12 mouse cellular contexts compared by ENCODE assay signal in the genomic region with DNA sequence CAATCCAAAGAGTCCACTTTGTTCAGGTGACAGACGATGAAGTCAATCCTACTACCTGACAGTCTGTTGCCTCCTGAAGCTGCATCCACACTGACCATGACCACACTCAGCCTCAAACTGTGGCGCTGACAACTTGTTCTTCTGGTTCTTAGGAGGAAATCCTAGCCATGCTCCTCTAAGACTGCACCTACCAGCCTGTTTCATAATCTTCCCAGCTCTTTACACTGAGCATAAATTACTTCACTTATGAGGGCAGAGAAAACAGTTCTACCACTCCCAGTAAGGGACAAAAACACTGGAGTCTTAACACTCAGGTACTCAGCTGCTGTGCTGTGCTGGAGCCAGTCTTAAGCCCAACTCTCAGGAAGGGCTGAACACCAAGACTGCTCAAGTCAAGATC. TPM values are rescaled to one million over a fixed set of nuclear protein-coding genes. Genes with fewer than 3 reads are reported as not detected.
DNase-seq lines count a peak whose midpoint lies in the region; ATAC-seq lines count a peak whose summit lies in the region.
"Had no signal": no experiment of that assay in that cellular context is flagged by ENCODE, and none has a peak within 500 bp of the region (broad histone marks: within the 10 kb centered on the region; RNA-seq: fewer than 3 reads in every experiment).

No protein-coding gene starts in this region.

- H3K9ac ChIP-seq in heart, embryonic 13.5 days: peak overlapping the region; percentile 95; the same call in 1 of the 2 replicates
- 0 out of 2 replicates have a peak overlapping the region, but pooled peaks have one; percentile 14 for H3K9ac ChIP-seq in liver, embryonic 16.5 days (ENCODE audit: low read depth, low read length)
- no peak overlapping the region for H3K9ac ChIP-seq in liver, embryonic 11.5 days (ENCODE audit: low read depth, low read length)
- H3K9ac ChIP-seq in embryonic facial prominence, embryonic 13.5 days: peak overlapping the region; percentile 53; the same call in 1 of the 2 replicates
- H3K9ac ChIP-seq in intestine, embryonic 16.5 days (ENCODE audit: low read depth, low read length): 0 out of 2 replicates have a peak overlapping the region, but pooled peaks have one; percentile 23
- H3K9ac ChIP-seq: hindbrain, embryonic 14.5 days had no signal

- ATAC-seq in heart, embryonic 13.5 days (ENCODE audit: extremely low read depth, insufficient number of reproducible peaks, low FRiP score, low TSS enrichment): no peak
- ATAC-seq in liver, embryonic 16.5 days (ENCODE audit: low read depth): no peak
- no peak for ATAC-seq in liver, embryonic 11.5 days (replicated peaks; ENCODE audit: low FRiP score)
- ATAC-seq in embryonic facial prominence, embryonic 13.5 days (ENCODE audit: insufficient number of reproducible peaks, insufficient read depth, low FRiP score, low TSS enrichment, low read depth): no peak
- no peak for ATAC-seq in intestine, embryonic 16.5 days
- ATAC-seq: CD4-positive, CD25-positive, alpha-beta regulatory T cell, adult 4 months had no signal

- H3K9me3 ChIP-seq in heart, embryonic 13.5 days: no peaks in the 10 kb centered on the region
- H3K9me3 ChIP-seq in liver, embryonic 16.5 days (replicated peaks; ENCODE audit: control insufficient read depth, low read length): no peaks in the 10 kb centered on the region
- no peaks in the 10 kb centered on the region for H3K9me3 ChIP-seq in liver, embryonic 11.5 days (ENCODE audit: control insufficient read depth, low read length)
- H3K9me3 ChIP-seq in embryonic facial prominence, embryonic 13.5 days: no peaks in the 10 kb centered on the region
- no peaks in the 10 kb centered on the region for H3K9me3 ChIP-seq in intestine, embryonic 16.5 days (ENCODE audit: control insufficient read depth, low read length)

- 54% methylated on average over 2 of the region's 2 CpGs for WGBS in heart, embryonic 13.5 days
- 72% methylated on average over 2 of the region's 2 CpGs for WGBS in liver, embryonic 16.5 days (ENCODE audit: insufficient replicate concordance)
- WGBS in liver, embryonic 11.5 days: 80% methylated on average over 2 of the region's 2 CpGs
- 83% methylated on average over 2 of the region's 2 CpGs for WGBS in embryonic facial prominence, embryonic 13.5 days
- 68% methylated on average over 2 of the region's 2 CpGs for WGBS in intestine, embryonic 16.5 days

- H3K36me3 ChIP-seq in heart, embryonic 13.5 days: no peaks in the 10 kb centered on the region
- no peaks in the 10 kb centered on the region for H3K36me3 ChIP-seq in liver, embryonic 16.5 days (ENCODE audit: control insufficient read depth, insufficient read depth)
- H3K36me3 ChIP-seq in liver, embryonic 11.5 days (ENCODE audit: control insufficient read depth, insufficient read depth, low read length): 0 out of 2 replicates have a peak, but pooled peaks cover 1% of the 10 kb centered on the region
- peaks cover 2% of the 10 kb centered on the region; the same call in 1 of the 2 replicates for H3K36me3 ChIP-seq in embryonic facial prominence, embryonic 13.5 days
- H3K36me3 ChIP-seq in intestine, embryonic 16.5 days (ENCODE audit: control insufficient read depth, insufficient read depth, low read length): no peaks in the 10 kb centered on the region; the same call in 1 of the 2 replicates

- 0 out of 2 replicates have a peak overlapping the region, but pooled peaks have one; percentile 10 for H3K4me3 ChIP-seq in heart, embryonic 13.5 days
- no peak overlapping the region for H3K4me3 ChIP-seq in liver, embryonic 16.5 days (ENCODE audit: low read depth, low read length)
- H3K4me3 ChIP-seq in liver, embryonic 11.5 days (ENCODE audit: low read depth, low read length): no peak overlapping the region
- no peak overlapping the region for H3K4me3 ChIP-seq in embryonic facial prominence, embryonic 13.5 days
- H3K4me3 ChIP-seq in intestine, embryonic 16.5 days (ENCODE audit: low read length): no peak overlapping the region

- intact Hi-C loops in heart, postnatal 10 days (cut with DNase I): no loop called here

- H3K27me3 ChIP-seq in heart, embryonic 13.5 days (replicated peaks): no peaks in the 10 kb centered on the region
- no peaks in the 10 kb centered on the region for H3K27me3 ChIP-seq in liver, embryonic 16.5 days (ENCODE audit: control insufficient read depth, insufficient read depth, low read depth, low read length)
- no peaks in the 10 kb centered on the region for H3K27me3 ChIP-seq in liver, embryonic 11.5 days (replicated peaks; ENCODE audit: control insufficient read depth, insufficient read depth, low read length)
- no peaks in the 10 kb centered on the region for H3K27me3 ChIP-seq in embryonic facial prominence, embryonic 13.5 days
- H3K27me3 ChIP-seq in intestine, embryonic 16.5 days (replicated peaks; ENCODE audit: control insufficient read depth, insufficient read depth, low read length): no peaks in the 10 kb centered on the region

- H3K27ac ChIP-seq in heart, embryonic 13.5 days (replicated peaks): peak overlapping the region; percentile 36; the same call in 1 of the 2 replicates
- H3K27ac ChIP-seq in liver, embryonic 16.5 days (ENCODE audit: low read length): no peak overlapping the region
- H3K27ac ChIP-seq in liver, embryonic 11.5 days (ENCODE audit: low read depth, low read length): no peak overlapping the region
- H3K27ac ChIP-seq in embryonic facial prominence, embryonic 13.5 days: no peak overlapping the region
- H3K27ac ChIP-seq in intestine, embryonic 16.5 days (ENCODE audit: low read length): peak overlapping the region; percentile 34; the same call in 1 of the 2 replicates
- H3K27ac ChIP-seq: hindbrain, embryonic 14.5 days; macrophage had no signal

- peak overlapping the region; percentile 90 for H3K4me2 ChIP-seq in heart, embryonic 13.5 days
- no peak overlapping the region for H3K4me2 ChIP-seq in liver, embryonic 16.5 days (ENCODE audit: low read depth, low read length)
- no peak overlapping the region for H3K4me2 ChIP-seq in liver, embryonic 11.5 days
- peak overlapping the region; percentile 14; the same call in 1 of the 2 replicates for H3K4me2 ChIP-seq in embryonic facial prominence, embryonic 13.5 days
- no peak overlapping the region for H3K4me2 ChIP-seq in intestine, embryonic 16.5 days (ENCODE audit: low read depth, low read length)
- H3K4me2 ChIP-seq: hindbrain, embryonic 14.5 days had no signal

- peaks cover 70% of the 10 kb centered on the region for H3K4me1 ChIP-seq in heart, embryonic 13.5 days
- H3K4me1 ChIP-seq in liver, embryonic 16.5 days (ENCODE audit: control insufficient read depth, low read depth, low read length): peaks cover 75% of the 10 kb centered on the region
- peaks cover 41% of the 10 kb centered on the region for H3K4me1 ChIP-seq in liver, embryonic 11.5 days (replicated peaks; ENCODE audit: control insufficient read depth, insufficient read depth, low read length)
- peaks cover 41% of the 10 kb centered on the region for H3K4me1 ChIP-seq in embryonic facial prominence, embryonic 13.5 days
- H3K4me1 ChIP-seq in intestine, embryonic 16.5 days (ENCODE audit: control insufficient read depth, insufficient read depth, low read length): peaks cover 40% of the 10 kb centered on the region

- DNase-seq in heart, postnatal 10 days: no peak
- no peak for DNase-seq in liver, embryonic 11.5 days (ENCODE audit: low spot score)
- DNase-seq in thymus, postnatal 10 days (ENCODE audit: low spot score in 2 of 2): no peak
- DNase-seq in cerebellum, postnatal 4 days (ENCODE audit: low spot score in 2 of 2): no peak
- DNase-seq: cerebellum, adult 9-10 months had no signal

RNA-seq across cellular contexts. Expression of a gene that starts 25.3 kb away (rescaled TPM):
- 27.3 and 29.9 TPM in 2 replicates for polyA plus RNA-seq in heart, embryonic 13.5 days (2015; fragmentation: Nextera tagmentation; extraction: Ambion mirVana)
- 10 to 100 TPM; 62.1 to 63.1 TPM for total RNA-seq in heart, postnatal 10 days (2021)
- 17.2 and 18.9 TPM in 2 replicates for polyA plus RNA-seq in liver, embryonic 16.5 days (2015; fragmentation: Nextera tagmentation; extraction: Ambion mirVana)
- 72.6 and 75.3 TPM in 2 replicates for polyA plus RNA-seq in liver, embryonic 11.5 days (2014; fragmentation: Nextera tagmentation; extraction: Ambion mirVana)
- polyA plus RNA-seq in embryonic facial prominence, embryonic 13.5 days (2015; fragmentation: Nextera tagmentation; extraction: Ambion mirVana): 35.5 and 35.6 TPM in 2 replicates
- polyA plus RNA-seq in intestine, embryonic 16.5 days (2015; fragmentation: Nextera tagmentation; extraction: Ambion mirVana): 36.0 and 38.9 TPM in 2 replicates

Comparison
In these comparisons a context has a peak if more than half of its experiments do, and no peak if none do; other contexts are left out.
1. H3K27ac ChIP-seq: peak in heart, embryonic 13.5 days (single experiment) and intestine, embryonic 16.5 days (single experiment); none in liver, embryonic 16.5 days (single experiment), liver, embryonic 11.5 days (single experiment) and embryonic facial prominence, embryonic 13.5 days (single experiment).
2. H3K4me2 ChIP-seq: peak in heart, embryonic 13.5 days (single experiment) and embryonic facial prominence, embryonic 13.5 days (single experiment); none in liver, embryonic 16.5 days (single experiment), liver, embryonic 11.5 days (single experiment) and intestine, embryonic 16.5 days (single experiment).